Mouse (Mus musculus) brain, embryonic 18.5 days (tissue): ENCODE measurements around the gene Wdr20.

ENCODE experiments used
- DNase-seq: peaks from one replicate; pipeline ENCODE4 v3.0.0-alpha.2; 2012; ENCODE audit warnings: low read depth, low spot score

Wdr20 gene

GRCm38 (mm10) chr12:110819367-110819766, 81.6 kb downstream of the Wdr20 start:
- no peak for DNase-seq

DNA sequence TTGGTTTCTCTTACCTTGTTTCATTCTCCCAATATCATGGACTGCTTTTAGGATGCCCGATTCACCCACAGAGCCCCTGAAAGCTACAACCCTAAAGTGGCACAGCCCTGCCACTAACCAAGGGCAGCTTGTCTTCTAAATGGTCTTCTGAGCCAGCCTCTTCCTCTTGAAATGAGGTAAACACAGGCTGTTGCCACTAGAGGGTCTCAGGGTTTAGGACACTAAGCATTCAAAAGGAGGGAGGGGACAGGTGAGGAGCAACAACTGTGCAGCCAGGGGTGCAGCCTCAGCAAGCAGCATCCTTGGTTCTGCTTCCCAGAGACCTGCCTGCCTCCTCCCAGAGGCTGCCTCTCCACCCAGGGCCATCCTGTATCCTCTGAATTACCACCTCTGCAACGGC, 84.0 kb downstream of the Wdr20 start:
- no peak for DNase-seq

- no peak for DNase-seq
These were observed 84.6 kb downstream of the Wdr20 start for GRCm38 (mm10) chr12:110822366-110822765.

DNA sequence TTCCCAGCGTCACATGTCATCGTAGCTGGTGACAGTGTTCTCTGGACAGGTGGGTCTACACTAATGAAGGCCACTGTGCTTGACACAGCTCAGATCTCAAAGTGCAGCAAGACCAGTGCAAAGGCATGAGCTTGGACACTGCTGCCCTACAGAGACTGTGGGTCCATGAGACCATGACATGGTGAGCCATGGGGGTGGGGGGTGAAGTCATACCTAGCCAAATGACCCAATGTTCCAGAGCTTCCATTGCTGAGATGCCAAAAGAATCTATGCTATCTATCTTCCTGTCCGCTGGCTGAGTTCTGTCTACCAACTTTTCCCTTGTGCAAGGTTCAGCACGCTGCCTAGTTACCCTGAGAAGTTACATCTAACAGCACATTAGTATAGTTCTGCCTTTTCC, 91.2 kb downstream of the Wdr20 start:
- no peak for DNase-seq

GRCm38 (mm10) chr12:110830293-110831024, 92.7 kb downstream of the Wdr20 start:
- DNase-seq, result no peak

- DNase-seq, result no peak
These were observed 97.4 kb downstream of the Wdr20 start for GRCm38 (mm10) chr12:110835182-110835581.

- no peak for DNase-seq
These were observed 99.0 kb downstream of the Wdr20 start for GRCm38 (mm10) chr12:110836729-110837128.

GRCm38 (mm10) chr12:110837192-110837841, 99.6 kb downstream of the Wdr20 start:
- DNase-seq, result no peak

DNA sequence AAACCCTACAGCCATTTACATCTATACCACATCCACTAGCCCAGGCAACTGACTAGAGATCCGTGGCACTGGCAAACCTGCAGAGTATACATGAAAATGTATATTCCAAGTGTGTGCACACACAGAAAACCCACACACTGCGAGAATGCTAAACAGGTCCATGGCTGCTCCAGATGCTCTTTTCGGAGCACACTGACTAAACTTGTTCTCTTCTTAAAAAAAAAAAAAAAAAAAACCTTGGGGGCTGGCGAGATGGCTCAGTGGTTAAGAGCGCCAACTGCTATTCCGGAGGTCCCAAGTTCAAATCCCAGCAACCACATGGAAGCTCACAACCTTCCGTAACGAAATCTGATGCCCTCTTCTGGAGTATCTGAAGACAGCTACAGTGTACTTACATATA, 100.1 kb downstream of the Wdr20 start:
- DNase-seq, result no peak

DNA sequence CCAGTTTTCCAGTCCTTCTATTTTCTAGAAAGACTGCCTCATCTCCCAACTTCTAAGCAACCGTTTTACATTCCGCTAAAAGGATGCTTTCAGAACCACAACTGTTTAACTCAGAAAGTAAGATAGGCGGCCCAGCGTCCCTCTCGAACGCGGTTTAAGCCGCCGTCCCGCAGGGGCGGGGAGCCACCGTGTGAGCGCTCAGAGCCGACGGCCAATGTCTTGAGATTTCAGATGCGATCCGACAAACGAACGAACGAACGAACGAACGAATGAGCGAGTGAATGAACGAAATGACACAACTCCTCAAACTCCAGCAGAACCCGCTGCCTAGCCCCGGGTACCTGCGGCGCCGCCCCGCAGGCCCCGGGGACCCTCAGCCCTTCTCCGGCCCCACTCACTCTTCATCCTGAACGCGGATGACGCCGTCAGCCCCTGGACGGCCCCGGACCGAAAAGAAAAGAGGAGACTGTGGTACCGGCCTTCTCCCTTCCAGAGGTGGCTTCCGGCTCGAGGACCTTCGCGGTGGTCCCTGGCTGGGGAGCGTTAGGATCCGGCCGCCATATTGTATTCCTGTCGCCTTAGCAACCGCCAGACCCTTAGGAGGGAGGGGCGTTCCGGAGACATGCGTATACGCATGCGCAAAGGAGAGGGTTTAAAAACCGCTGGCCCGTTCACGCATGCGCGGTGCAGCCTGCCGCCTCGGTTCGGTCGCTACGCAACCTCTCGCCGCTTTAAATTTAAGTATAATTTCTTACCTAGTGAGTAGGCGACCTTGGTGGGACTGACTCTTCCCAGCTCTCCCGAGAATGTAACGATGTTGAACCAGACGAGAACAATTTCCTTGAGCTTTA, 102.8 kb downstream of the Wdr20 start, which contains the start of gene Mok:
Gene Mok, minus strand, starts transcription at position 592 of the 851 bp plus-strand sequence.
- peak; percentile 85 for DNase-seq

GRCm38 (mm10) chr12:110841731-110842493, 104.2 kb downstream of the Wdr20 start:
- DNase-seq, result no peak

- no peak for DNase-seq
These were observed 105.7 kb downstream of the Wdr20 start for GRCm38 (mm10) chr12:110843194-110844048.

DNA sequence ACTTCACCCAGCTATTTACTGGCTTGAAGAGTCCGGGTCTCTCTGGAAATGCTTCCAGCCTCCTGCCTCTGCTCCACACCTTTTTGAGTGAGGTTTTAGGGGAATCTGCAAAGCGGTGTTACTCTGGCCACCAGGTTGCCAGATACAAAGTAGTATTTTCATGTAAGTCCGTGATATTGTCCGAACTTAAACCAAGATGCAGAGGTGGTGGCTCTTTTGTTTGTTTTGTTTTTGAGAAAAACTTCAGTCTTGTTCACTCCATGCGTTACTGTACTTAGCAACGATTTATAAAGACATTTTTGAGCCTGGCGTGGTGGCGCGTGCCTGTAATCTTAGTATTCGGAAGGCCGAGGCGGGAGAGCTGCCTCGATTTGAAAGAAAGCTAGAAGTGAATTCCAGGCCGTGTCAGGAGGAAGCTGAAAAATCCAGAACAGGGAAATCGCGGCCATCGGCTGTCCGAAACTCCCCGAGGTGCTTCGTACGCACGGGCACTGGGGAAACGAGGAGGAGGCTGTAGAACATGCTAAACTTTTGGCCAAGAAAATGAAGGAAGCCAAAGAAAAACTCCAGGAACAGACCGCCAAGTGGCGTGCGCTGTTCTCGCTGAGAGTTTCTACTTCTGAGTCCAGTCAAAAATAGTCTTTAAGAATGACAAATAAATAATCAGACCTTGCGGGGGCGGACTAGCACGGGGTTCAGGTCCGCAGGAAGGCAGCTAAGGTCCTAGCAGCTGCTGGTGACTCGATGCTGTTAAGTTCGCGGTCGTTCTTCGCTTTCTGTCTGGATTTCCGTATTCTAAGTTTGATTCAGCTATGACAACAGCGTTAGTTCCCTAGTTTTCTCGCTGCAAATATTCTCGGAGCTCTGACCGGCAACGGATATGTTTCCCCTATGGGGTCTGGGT, 106.7 kb downstream of the Wdr20 start:
- DNase-seq, result no peak

DNA sequence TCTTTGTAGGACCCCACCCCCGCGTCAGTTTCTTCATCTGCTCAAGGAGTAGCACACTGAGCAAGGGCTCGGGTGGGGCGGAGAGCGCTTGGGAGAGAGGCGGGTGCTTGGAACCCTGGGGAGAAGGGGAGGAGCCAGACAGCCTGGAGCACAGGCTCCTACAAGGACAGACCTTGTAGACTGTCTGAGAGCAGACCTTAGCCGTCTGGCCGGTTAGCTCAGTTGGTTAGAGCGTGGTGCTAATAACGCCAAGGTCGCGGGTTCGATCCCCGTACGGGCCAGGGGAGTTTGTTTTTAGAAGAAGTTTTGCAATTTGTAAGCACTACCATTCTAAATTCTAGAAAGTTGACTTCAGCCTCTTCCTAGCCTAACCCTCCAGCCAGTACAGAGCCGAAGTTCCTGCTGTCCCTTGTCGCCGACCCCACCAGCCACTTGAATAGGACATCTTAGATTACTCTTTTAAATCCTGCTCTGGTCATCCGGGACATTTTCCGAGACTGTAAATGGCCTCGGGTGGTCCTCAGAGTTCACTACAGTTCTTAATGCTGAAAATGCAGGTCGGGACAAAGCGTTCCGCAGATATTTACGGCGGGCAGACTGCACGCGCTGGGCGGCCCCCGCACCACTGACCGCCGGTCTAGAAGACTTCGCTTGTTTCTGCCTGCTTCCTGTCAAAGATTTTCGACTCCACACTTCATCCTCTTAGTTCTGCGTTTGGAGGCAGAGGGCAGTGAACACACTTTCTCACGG, 107.6 kb downstream of the Wdr20 start:
- DNase-seq, result no peak

DNA sequence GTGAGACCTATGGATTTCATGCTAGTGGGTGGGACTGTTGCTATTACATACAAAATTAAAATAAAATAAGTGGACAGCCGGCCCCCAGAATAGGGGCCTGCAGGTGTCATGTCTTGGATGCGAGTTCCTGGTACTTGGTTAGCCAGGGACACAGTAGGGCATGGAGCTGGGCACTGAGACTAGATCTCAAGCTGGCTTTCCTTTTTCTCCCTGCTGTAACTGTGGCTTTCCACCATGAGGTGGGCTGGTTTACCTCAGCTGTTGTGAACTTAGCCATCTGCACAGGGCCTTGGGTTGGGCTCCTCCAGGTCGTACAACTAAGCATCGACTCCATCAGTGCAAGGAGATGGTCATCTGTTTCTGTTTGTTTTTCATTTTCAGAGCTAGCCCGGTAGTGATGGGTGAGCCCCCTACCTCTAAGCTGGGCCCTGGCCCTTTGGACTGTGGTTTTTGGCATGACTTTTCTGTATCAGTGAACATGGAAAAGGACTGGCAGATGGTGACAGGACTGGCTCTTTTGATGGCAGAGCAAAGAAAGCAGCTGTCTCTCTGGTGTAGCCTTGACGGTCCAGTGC, 108.5 kb downstream of the Wdr20 start:
- no peak for DNase-seq

DNA sequence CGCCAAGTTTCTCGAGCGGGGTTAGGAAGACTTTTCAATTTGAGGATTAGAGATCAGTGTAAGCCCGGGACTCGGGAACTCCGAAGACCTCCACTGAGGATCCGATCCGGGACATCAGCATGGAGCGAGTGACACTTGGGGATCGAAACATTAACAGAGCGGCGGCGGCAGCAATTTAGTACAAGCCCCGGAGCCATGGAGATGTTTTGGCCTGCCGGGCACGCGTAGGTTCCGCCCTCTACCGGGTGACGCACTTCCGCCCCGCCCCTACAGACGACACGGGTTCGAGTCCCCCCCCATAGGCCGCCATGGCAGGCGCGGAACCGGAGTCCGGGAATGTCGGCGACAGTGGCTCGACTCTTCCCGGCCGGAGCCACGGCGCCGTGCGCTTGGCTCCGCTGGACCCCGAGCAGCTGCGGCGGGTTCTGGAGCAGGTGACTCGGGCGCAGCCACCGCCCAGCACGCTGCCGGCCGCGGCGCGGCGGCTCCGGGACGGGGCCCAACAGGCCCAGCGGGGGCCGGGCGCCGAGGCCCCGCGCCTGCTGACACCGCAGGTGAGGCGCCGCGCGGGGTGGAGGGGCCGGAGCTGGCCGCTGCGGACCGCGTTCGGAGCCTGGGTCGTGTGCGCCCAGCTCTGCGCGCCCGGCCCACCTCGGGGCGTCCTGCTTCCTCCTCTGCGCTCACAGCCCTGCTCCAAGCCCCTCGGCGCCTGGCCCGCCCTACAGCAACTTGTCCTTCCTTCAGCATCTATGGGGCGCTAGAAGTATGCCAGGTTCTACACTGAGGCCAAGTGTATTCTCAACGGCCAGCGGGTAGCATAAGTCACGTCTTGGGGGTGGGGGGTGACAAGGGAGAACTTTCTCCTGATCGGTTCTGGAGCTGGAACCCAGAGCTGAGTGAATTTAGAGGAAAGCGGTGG, 112.5 kb downstream of the Wdr20 start, which contains the start of gene Zfp839:
Gene Zfp839, plus strand, starts transcription at position 244 of the 919 bp plus-strand sequence.
- no peak for DNase-seq

- no peak for DNase-seq
These were observed 113.1 kb downstream of the Wdr20 start for GRCm38 (mm10) chr12:110850929-110851256.
